In the genomic region with DNA sequence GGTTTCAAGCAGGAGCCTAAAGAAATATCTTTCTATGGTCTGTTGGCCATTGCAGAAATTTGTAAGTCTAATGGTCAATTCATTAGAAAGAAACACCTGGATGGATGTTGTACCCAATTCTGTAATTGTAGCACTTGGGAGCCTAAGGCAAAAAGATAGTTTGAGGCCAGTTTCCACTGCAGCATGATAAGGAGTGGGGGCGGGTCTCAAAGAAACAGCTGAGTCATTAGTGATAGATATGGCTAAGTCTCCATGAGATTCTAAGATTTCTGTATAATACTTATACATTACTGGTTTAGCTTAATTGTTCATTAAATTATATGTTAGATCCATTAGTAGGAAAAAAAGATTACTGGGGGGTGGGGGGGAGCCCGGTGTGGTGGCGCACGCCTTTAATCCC, we compare ENCODE assay signal across 10 mouse cellular contexts. TPM values are rescaled to one million over a fixed set of nuclear protein-coding genes. Genes with fewer than 3 reads are reported as not detected.
DNase-seq lines count a peak whose midpoint lies in the region; ATAC-seq and TF ChIP-seq lines count a peak whose summit lies in the region.
"Had no signal": no experiment of that assay in that cellular context is flagged by ENCODE, and none has a peak within 500 bp of the region (broad histone marks: within the 10 kb centered on the region; RNA-seq: fewer than 3 reads in every experiment).

No protein-coding gene starts in this region.

- H3K4me1 ChIP-seq in forebrain, embryonic 10.5 days = peaks cover 59% of the 10 kb centered on the region
- H3K4me1 ChIP-seq in forebrain, embryonic 11.5 days (replicated peaks; ENCODE audit: control insufficient read depth, insufficient read depth, low read length) = peaks cover 12% of the 10 kb centered on the region
- peaks cover 34% of the 10 kb centered on the region for H3K4me1 ChIP-seq in kidney, embryonic 16.5 days (ENCODE audit: insufficient read depth, low read length)
- peaks cover 40% of the 10 kb centered on the region for H3K4me1 ChIP-seq in G1E (ENCODE audit: insufficient read depth, low read depth, low read length)
- H3K4me1 ChIP-seq in liver, embryonic 12.5 days = peaks cover 60% of the 10 kb centered on the region

- TF ChIP-seq CTCF in G1E (IDR thresholded peaks at IDR 0.05; ENCODE audit: low read depth, low read length) = no peak

- H3K27ac ChIP-seq in forebrain, embryonic 10.5 days = no peak overlapping the region
- no peak overlapping the region for H3K27ac ChIP-seq in forebrain, embryonic 11.5 days (ENCODE audit: low read depth, low read length)
- peak overlapping the region; percentile 55; the same call in 1 of the 2 replicates for H3K27ac ChIP-seq in kidney, embryonic 16.5 days (ENCODE audit: low read length)
- peak overlapping the region; percentile 91 for H3K27ac ChIP-seq in liver, embryonic 12.5 days

- no peaks in the 10 kb centered on the region for H3K27me3 ChIP-seq in forebrain, embryonic 10.5 days (ENCODE audit: poor library complexity, severe bottlenecking)
- no peaks in the 10 kb centered on the region for H3K27me3 ChIP-seq in forebrain, embryonic 11.5 days (ENCODE audit: control insufficient read depth, insufficient read depth, low read length)
- H3K27me3 ChIP-seq in kidney, embryonic 16.5 days (ENCODE audit: insufficient read depth, low read length) = no peaks in the 10 kb centered on the region
- H3K27me3 ChIP-seq in G1E (ENCODE audit: insufficient read depth, low read length) = no peaks in the 10 kb centered on the region
- H3K27me3 ChIP-seq in liver, embryonic 12.5 days (replicated peaks) = no peaks in the 10 kb centered on the region

- DNase-seq in forebrain, embryonic 10.5 days (ENCODE audit: extremely low spot score, low spot score) = no peak
- no peak for DNase-seq in forebrain, embryonic 11.5 days (ENCODE audit: low spot score)
- DNase-seq in kidney, postnatal 25 days = no peak
- peak; percentile 23 for DNase-seq in G1E (ENCODE audit: low spot score)
- no peak for DNase-seq in ovary, postnatal 10 days (ENCODE audit: low spot score)
- no peak for DNase-seq in right cerebral cortex, adult 2 months (ENCODE audit: low spot score in 2 of 2)
- DNase-seq: gastrocnemius, postnatal 25 days; kidney, postnatal 10 days had no signal

- no peak for ATAC-seq in forebrain, embryonic 11.5 days (replicated peaks; ENCODE audit: low FRiP score)
- ATAC-seq in kidney, embryonic 16.5 days (ENCODE audit: low FRiP score, low TSS enrichment) = no peak
- no peak for ATAC-seq in G1E (ENCODE audit: extremely low read depth, insufficient number of reproducible peaks, low FRiP score, poor library complexity, severe bottlenecking)
- ATAC-seq in liver, embryonic 12.5 days = no peak

- peak overlapping the region; percentile 85; the same call in 1 of the 2 replicates for H3K4me3 ChIP-seq in forebrain, embryonic 10.5 days
- no peak overlapping the region for H3K4me3 ChIP-seq in forebrain, embryonic 11.5 days (ENCODE audit: low read depth, low read length)
- peak overlapping the region; percentile 55; the same call in 1 of the 2 replicates for H3K4me3 ChIP-seq in kidney, embryonic 16.5 days (ENCODE audit: low read length)
- peak overlapping the region; percentile 91; the same call in 1 of the 2 replicates for H3K4me3 ChIP-seq in G1E (ENCODE audit: low read depth, low read length)
- peak overlapping the region; percentile 92 for H3K4me3 ChIP-seq in liver, embryonic 12.5 days

- H3K4me2 ChIP-seq in forebrain, embryonic 11.5 days (ENCODE audit: low read depth, low read length, severe bottlenecking) = no peak overlapping the region; the same call in 1 of the 2 replicates
- peak overlapping the region; percentile 75 for H3K4me2 ChIP-seq in kidney, embryonic 16.5 days (replicated peaks; ENCODE audit: low read depth, low read length)
- H3K4me2 ChIP-seq in liver, embryonic 12.5 days = peak overlapping the region; percentile 84

- 89% methylated on average over 4 of the region's 4 CpGs for WGBS in forebrain, embryonic 10.5 days
- WGBS in forebrain, embryonic 11.5 days = 89% methylated on average over 4 of the region's 4 CpGs
- 92% methylated on average over 4 of the region's 4 CpGs for WGBS in kidney, embryonic 16.5 days
- 48% methylated on average over 4 of the region's 4 CpGs for WGBS in liver, embryonic 12.5 days (ENCODE audit: insufficient replicate concordance)

- peaks cover 27% of the 10 kb centered on the region for H3K36me3 ChIP-seq in forebrain, embryonic 10.5 days (replicated peaks)
- H3K36me3 ChIP-seq in forebrain, embryonic 11.5 days (ENCODE audit: control insufficient read depth, insufficient read depth, low read length) = no peaks in the 10 kb centered on the region; the same call in 1 of the 2 replicates
- H3K36me3 ChIP-seq in kidney, embryonic 16.5 days (ENCODE audit: insufficient read depth, low read length) = peaks cover 10% of the 10 kb centered on the region; the same call in 1 of the 2 replicates
- H3K36me3 ChIP-seq in G1E (replicated peaks) = peaks cover 26% of the 10 kb centered on the region
- H3K36me3 ChIP-seq in liver, embryonic 12.5 days = peaks cover 43% of the 10 kb centered on the region

- no peaks in the 10 kb centered on the region for H3K9me3 ChIP-seq in forebrain, embryonic 10.5 days
- H3K9me3 ChIP-seq in forebrain, embryonic 11.5 days (ENCODE audit: control insufficient read depth, low read length) = no peaks in the 10 kb centered on the region
- H3K9me3 ChIP-seq in kidney, embryonic 16.5 days (ENCODE audit: low read length) = no peaks in the 10 kb centered on the region
- no peaks in the 10 kb centered on the region for H3K9me3 ChIP-seq in G1E (replicated peaks)
- no peaks in the 10 kb centered on the region for H3K9me3 ChIP-seq in liver, embryonic 12.5 days (replicated peaks)

- no peak overlapping the region for H3K9ac ChIP-seq in forebrain, embryonic 11.5 days (ENCODE audit: low read length)
- no peak overlapping the region for H3K9ac ChIP-seq in kidney, embryonic 16.5 days (replicated peaks; ENCODE audit: low read length)
- H3K9ac ChIP-seq in liver, embryonic 12.5 days = peak overlapping the region; percentile 99

RNA-seq across cellular contexts. Expression of a gene that starts 3.2 kb away (rescaled TPM):
- 420 and 444 TPM in 2 replicates for polyA plus RNA-seq in forebrain, embryonic 10.5 days (2016; fragmentation: Nextera tagmentation; extraction: Ambion mirVana)
- polyA plus RNA-seq in forebrain, embryonic 11.5 days (2014; fragmentation: Nextera tagmentation; extraction: Ambion mirVana) = 415 and 452 TPM in 2 replicates
- 348 and 370 TPM in 2 replicates for polyA plus RNA-seq in kidney, embryonic 16.5 days (2015; fragmentation: Nextera tagmentation; extraction: Ambion mirVana)
- 94.3 and 104 TPM in 2 replicates for total RNA-seq in G1E (2014; fragmentation: Nextera tagmentation)
- total RNA-seq in G1E (2017) = 367 and 402 TPM in 2 replicates
- polyA plus RNA-seq in G1E (2012) = 129 and 303 TPM in 2 replicates
- 405 and 413 TPM in 2 replicates for polyA plus RNA-seq in liver, embryonic 12.5 days (2016; fragmentation: Nextera tagmentation; extraction: Ambion mirVana)

RNA-seq across cellular contexts. Expression of a gene that starts 3.3 kb away (rescaled TPM):
- polyA plus RNA-seq in forebrain, embryonic 10.5 days (2016; fragmentation: Nextera tagmentation; extraction: Ambion mirVana) = 28.1 and 32.1 TPM in 2 replicates
- 26.0 and 26.6 TPM in 2 replicates for polyA plus RNA-seq in forebrain, embryonic 11.5 days (2014; fragmentation: Nextera tagmentation; extraction: Ambion mirVana)
- 32.9 and 37.1 TPM in 2 replicates for polyA plus RNA-seq in kidney, embryonic 16.5 days (2015; fragmentation: Nextera tagmentation; extraction: Ambion mirVana)
- total RNA-seq in G1E (2014; fragmentation: Nextera tagmentation) (20.0 and 22.7 TPM in 2 replicates), G1E (2017) (27.7 and 32.8 TPM in 2 replicates)
- 19.6 and 24.4 TPM in 2 replicates for polyA plus RNA-seq in G1E (2012)
- polyA plus RNA-seq in liver, embryonic 12.5 days (2016; fragmentation: Nextera tagmentation; extraction: Ambion mirVana) = 19.7 and 22.7 TPM in 2 replicates

Comparison
In these comparisons a context has a peak if more than half of its experiments do, and no peak if none do; other contexts are left out.
1. H3K27ac ChIP-seq: peak in kidney, embryonic 16.5 days (single experiment) and liver, embryonic 12.5 days (single experiment); none in forebrain, embryonic 10.5 days (single experiment) and forebrain, embryonic 11.5 days (single experiment).